Mouse (Mus musculus) kidney, adult 10 weeks (tissue): ENCODE data around the gene H2-M2. TPM values are rescaled to one million over a fixed set of nuclear protein-coding genes. Genes with fewer than 3 reads are reported as not detected.

Source experiments
- polyA plus RNA-seq: library from polyadenylated mRNA; stranded (reverse); fragments of 350-450 nt; fragmentation: Illumina TruSeq; extraction: RNeasy Lipid Tissue Mini Kit (QIAGEN cat#74804); gene quantifications from one replicate; pipeline ENCODE4 v1.2.3, GENCODE M21; 2014; ENCODE audit warnings: low read depth, low replicate concordance

Gene H2-M2
- polyA plus RNA-seq, result not detected

DNA sequence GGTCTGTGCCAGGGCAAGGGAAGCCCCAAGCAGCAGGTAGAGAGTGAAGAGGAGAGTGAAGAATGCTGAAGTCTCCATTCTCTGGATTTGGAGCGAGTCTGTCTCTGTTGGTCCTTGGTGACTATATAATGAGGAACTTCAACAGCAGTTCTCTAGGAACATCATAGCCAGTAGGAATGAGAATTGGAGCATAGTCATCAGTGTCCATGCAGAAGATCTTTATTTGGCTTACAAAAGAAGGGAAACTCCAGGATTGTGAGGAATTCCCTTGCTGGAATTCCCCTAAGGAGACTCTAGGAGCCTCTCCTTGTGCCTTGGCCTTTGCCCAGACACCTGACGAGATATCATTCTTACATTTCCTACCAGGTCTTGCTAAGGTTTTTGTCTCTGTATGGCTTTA is at the start of gene H2-M2:
Gene H2-M2 (minus strand): TSS at position 101 of the 400 bp plus-strand sequence.

DNA sequence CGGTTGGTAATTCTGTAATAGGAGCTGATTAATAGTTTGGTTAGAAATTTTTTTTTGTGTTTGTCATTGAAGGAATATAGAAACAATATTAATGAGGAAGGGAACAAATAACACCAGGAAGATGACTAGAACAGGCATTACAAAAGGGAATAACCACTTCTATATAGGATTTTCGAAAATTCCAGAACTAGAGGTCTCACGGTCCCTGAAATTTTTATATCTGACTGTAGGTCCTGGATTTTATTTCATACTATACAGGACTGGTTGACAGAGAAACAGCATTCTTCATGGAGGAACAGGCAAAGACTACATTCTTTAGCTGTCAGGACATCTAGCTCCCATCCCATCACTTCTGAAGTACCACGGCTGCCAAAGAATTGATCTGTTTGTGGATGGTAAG is 24.4 kb upstream of the H2-M2 start, which contains the start of gene Olfr111:
Gene Olfr111 (plus strand): TSS at position 301 of the 400 bp plus-strand sequence.

DNA sequence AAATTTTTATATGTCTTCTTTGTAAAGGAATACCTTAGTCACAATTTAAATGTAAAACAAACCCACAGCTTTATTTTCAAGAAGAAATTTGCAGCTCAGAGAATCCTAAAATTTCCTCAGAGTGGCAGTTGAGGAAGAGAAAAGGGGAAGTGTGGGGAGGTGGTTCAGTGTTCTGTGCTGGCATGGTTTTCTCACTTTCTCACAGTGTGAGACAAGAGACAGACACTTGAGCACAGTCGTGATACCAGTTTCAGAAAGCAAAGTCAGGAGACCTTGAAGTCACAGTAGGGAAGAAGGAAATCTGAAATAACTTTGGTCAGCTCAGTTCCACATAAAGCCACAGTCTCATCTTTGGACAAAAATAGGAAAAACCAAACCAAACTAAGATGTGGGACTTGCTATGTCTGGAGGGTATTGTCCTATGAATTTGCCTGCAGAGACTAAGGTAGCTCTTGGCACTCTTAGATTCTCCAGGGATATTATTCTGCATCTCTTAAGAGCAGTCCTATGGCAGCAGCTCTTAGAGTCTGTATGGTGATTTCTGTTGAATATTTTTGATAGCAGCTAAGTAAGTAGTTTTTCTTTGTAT is 8.7 kb upstream of the H2-M2 start, which contains the start of gene Olfr110:
Gene Olfr110 (plus strand): TSS at position 539 of the 589 bp plus-strand sequence.

DNA sequence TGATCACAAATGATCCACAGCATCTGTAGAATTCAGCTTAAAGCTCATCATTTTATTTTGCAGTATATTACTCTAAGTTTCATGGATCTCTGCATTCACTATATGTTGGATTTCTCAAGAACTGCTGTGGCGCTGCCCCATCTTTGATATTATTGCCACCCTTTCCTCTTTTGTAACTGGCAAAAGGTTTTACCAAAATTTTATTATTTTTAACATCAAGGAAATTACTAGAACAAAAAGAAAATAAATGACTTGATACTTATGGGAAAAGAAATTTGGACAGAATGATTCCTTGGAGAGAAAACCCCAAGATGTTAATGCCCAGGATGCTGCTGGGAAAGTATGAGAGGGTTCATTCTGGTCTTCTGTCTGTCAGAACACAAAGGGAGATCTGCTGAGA is 24.7 kb downstream of the H2-M2 start, which contains the start of gene Olfr109:
Gene Olfr109 (plus strand): TSS at position 301 of the 400 bp plus-strand sequence.

DNA sequence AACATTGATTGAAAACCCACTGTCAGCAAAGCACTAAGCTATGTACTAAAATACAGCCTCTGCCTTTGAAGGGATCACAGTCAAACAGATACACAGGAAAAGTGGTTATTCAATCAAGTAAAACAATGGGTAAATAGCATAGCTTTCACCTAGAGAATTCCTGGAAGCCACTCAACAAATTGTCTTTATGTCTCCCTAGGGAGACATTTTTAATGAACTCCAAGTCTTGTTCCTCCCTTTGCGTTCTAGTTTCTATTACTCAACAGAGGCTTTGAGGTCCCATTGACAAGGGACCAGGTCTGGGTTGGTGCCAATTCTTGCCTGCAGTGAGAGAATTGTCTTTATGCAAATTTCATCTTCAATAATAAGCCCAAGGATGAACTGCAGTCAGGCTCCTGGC is 38.2 kb downstream of the H2-M2 start, which contains the start of gene Olfr108:
Gene Olfr108 (plus strand): TSS at position 301 of the 400 bp plus-strand sequence.

Other genes starting within 250 kb of the H2-M2 start
- gene Olfr97, start 246.2 kb downstream of the H2-M2 start, polyA plus RNA-seq, result not detected
- gene Olfr98, start 219.8 kb downstream of the H2-M2 start, polyA plus RNA-seq, result not detected
- gene H2-M3, start 213.3 kb downstream of the H2-M2 start, polyA plus RNA-seq, result 0.85 TPM
- gene Olfr99, start 200.1 kb downstream of the H2-M2 start, polyA plus RNA-seq, result not detected
- gene Olfr101, start 179.2 kb downstream of the H2-M2 start, polyA plus RNA-seq, result not detected
- not detected for gene Olfr102, start 166.5 kb downstream of the H2-M2 start, polyA plus RNA-seq
- not detected for gene Olfr103, start 143.9 kb downstream of the H2-M2 start, polyA plus RNA-seq
- not detected for gene Olfr104-ps, start 124.0 kb downstream of the H2-M2 start, polyA plus RNA-seq
- not detected for gene Olfr105-ps, start 104.5 kb downstream of the H2-M2 start, polyA plus RNA-seq
- gene Olfr106-ps, start 93.2 kb downstream of the H2-M2 start, polyA plus RNA-seq, result not detected
- not detected for gene Olfr107, start 84.3 kb downstream of the H2-M2 start, polyA plus RNA-seq
- gene Olfr108, start 38.1 kb downstream of the H2-M2 start, polyA plus RNA-seq, result not detected
- not detected for gene Olfr109, start 24.6 kb downstream of the H2-M2 start, polyA plus RNA-seq
- gene Olfr110, start 8.9 kb upstream of the H2-M2 start, polyA plus RNA-seq, result not detected
- gene Olfr111, start 24.5 kb upstream of the H2-M2 start, polyA plus RNA-seq, result not detected
- gene Olfr112, start 85.9 kb upstream of the H2-M2 start, polyA plus RNA-seq, result not detected
- not detected for gene Olfr113, start 94.1 kb upstream of the H2-M2 start, polyA plus RNA-seq
- gene Olfr114, start 109.2 kb upstream of the H2-M2 start, polyA plus RNA-seq, result not detected
- not detected for gene Olfr115, start 143.6 kb upstream of the H2-M2 start, polyA plus RNA-seq
- not detected for gene Olfr116, start 143.6 kb upstream of the H2-M2 start, polyA plus RNA-seq
- not detected for gene Olfr117, start 180.2 kb upstream of the H2-M2 start, polyA plus RNA-seq
- not detected for gene Olfr118, start 183.4 kb upstream of the H2-M2 start, polyA plus RNA-seq
- not detected for gene Olfr119, start 213.0 kb upstream of the H2-M2 start, polyA plus RNA-seq
- not detected for gene Olfr120, start 238.3 kb upstream of the H2-M2 start, polyA plus RNA-seq